Mouse (Mus musculus): ENCODE data around the gene Olfr791. TPM values are rescaled to one million over a fixed set of nuclear protein-coding genes. Genes with fewer than 3 reads are reported as not detected.

The Olfr791 gene
- not detected for total RNA-seq (2021)

GRCm38 (mm10) chr10:129521492-129521891 is at the start of gene Olfr791:
Gene Olfr791 (plus strand): TSS chr10:129521792.
- DNase-seq = no peak

DNA sequence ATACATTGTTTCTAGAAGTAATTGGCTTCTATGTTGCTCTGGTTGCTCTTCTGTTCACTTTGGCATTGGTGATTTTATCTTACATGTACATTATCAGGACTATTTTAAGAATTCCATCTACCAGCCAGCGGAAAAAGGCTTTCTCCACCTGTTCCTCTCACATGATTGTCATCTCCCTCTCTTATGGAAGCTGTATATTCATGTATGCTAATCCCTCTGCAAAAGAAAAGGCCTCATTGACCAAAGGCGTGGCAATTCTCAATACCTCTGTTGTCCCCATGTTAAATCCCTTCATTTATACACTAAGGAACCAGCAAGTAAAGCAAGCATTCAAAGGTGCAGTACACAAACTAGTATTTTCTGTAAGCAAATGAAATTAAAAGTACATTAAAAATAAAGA is 48.3 kb upstream of the Olfr791 start:
- DNase-seq = no peak

DNA sequence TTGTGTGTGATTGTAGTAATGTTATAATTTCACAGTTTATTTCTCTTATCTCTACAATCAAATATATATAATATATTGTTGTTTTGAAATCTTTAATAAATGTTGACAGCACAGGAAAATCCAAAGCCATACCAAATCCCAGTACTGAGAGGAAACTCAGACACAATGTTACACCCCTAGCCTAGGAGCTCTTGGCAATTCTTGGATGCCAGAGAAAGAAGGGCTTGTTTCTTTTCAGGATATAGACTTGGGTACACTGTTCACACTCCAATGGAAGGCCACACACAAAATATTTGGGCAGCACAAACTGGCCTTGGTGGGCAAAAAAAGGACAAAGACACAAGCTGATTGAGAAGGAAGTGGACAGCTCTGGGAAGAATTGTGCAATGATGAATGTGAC is 47.9 kb upstream of the Olfr791 start:
- DNase-seq = no peak

- no peak for DNase-seq
Observed at GRCm38 (mm10) chr10:129484452-129484851, 37.1 kb upstream of the Olfr791 start, which contains the start of gene Olfr789. Gene Olfr789 (plus strand): TSS chr10:129484752.

DNA sequence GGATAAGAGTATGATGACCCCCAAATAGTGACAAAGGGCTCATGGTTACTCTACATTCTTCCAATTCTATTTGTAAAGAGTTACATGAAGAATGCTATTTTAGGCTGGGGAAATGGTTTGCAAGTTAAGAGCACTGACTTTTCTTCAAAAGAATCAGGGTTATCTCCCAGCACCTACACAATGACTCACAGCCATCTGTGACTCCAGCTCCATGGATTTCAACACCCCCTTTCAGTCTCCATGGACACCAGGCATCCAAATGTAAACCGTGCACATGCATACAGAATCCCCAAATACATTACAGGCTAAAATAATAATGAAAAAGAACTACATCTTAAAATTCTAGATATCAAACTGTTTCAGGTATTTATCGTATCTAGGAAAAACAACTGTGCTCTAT is 31.5 kb upstream of the Olfr791 start:
- no peak for DNase-seq

DNA sequence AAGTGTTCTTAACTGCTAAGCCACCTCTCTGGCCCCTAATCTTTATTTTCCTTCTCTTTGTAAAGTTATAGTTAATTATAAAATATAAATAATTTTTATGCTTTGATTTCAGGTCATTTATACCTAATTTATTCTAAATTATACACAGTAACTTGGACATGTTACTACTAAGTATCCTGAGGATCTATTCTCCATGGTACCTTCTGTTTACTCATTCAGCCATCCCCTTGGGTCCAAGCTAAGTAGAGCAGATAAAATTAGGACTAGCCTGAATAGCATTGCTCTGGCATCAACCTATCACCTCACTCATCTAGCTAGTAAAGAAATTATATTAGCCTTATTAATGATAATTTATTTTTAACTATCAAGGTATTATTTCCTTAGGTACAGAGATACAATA is 23.4 kb upstream of the Olfr791 start, which contains the start of gene Olfr790:
TSS of gene Olfr790 (plus strand) at position 301 of the 400 bp plus-strand sequence.
- no peak for DNase-seq

DNA sequence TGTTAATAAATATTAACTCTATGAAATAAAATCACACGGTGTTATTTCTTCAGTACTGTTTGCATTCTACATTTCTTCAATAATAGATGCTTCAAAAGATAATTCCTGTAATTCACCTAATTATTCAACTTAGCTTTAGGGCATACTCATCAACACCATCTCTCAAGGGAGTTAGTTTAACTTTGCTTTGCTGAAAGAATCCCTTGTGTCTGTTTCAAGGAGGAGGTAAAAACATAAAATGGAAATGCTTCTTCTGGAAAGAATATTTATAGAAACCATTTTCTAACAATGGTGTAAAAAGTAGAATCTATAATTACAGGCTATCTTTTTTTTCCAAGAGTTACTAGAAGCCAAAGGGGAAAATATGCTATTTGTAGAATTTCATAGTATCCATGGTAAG is 17.3 kb downstream of the Olfr791 start, which contains the start of gene Olfr792:
TSS of gene Olfr792 (plus strand) at position 301 of the 400 bp plus-strand sequence.
- no peak for DNase-seq

DNA sequence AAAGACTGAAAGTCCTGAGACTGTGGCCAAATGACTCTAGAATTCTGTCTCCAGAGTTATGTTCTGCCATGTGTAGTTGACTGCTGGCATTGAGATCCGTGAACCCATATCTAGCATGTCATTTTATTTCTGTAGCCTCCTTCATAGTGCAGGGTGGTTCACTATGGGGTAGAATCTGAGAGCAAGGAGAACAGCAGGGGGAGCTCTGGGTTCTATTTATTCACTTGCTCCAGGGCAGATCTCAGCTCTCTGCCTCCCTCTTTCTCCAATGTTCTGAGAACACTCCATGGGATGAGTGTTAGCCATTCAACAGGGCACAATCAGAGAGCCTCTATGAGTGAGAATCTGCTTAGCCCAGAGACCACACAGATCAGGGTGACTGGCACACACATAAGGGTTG is 27.8 kb downstream of the Olfr791 start:
- DNase-seq = no peak

- DNase-seq = no peak
Observed at GRCm38 (mm10) chr10:129567355-129567754, 45.8 kb downstream of the Olfr791 start, which contains the start of gene Olfr794. Gene Olfr794 (plus strand): TSS chr10:129567655.

GRCm38 (mm10) chr10:129577066-129577465 is 55.5 kb downstream of the Olfr791 start:
- DNase-seq = no peak

Other genes with a start within 250 kb of the Olfr791 start
- not detected for gene Olfr780, start 203.7 kb upstream of the Olfr791 start, total RNA-seq (2021)
- gene Olfr781, start 192.9 kb upstream of the Olfr791 start, total RNA-seq (2021) = not detected
- gene Olfr782, start 172.9 kb upstream of the Olfr791 start, total RNA-seq (2021) = not detected
- not detected for gene Olfr784, start 137.7 kb upstream of the Olfr791 start, total RNA-seq (2021)
- not detected for gene Olfr785, start 116.4 kb upstream of the Olfr791 start, total RNA-seq (2021)
- gene Olfr786, start 94.5 kb upstream of the Olfr791 start, total RNA-seq (2021) = not detected
- not detected for gene Olfr787, start 59.9 kb upstream of the Olfr791 start, total RNA-seq (2021)
- gene Olfr788, start 50.8 kb upstream of the Olfr791 start, total RNA-seq (2021) = not detected
- gene Olfr789, start 37.0 kb upstream of the Olfr791 start, total RNA-seq (2021) = not detected
- not detected for gene Olfr790, start 23.3 kb upstream of the Olfr791 start, total RNA-seq (2021)
- not detected for gene Olfr792, start 17.4 kb downstream of the Olfr791 start, total RNA-seq (2021)
- not detected for gene Olfr794, start 45.9 kb downstream of the Olfr791 start, total RNA-seq (2021)
- not detected for gene Olfr796, start 90.8 kb downstream of the Olfr791 start, total RNA-seq (2021)
- gene Olfr798, start 106.1 kb downstream of the Olfr791 start, total RNA-seq (2021) = not detected
- gene Olfr799, start 115.7 kb downstream of the Olfr791 start, total RNA-seq (2021) = not detected
- not detected for gene Olfr800, start 135.9 kb downstream of the Olfr791 start, total RNA-seq (2021)
- gene Olfr801, start 152.1 kb downstream of the Olfr791 start, total RNA-seq (2021) = not detected
- not detected for gene Olfr802, start 166.4 kb downstream of the Olfr791 start, total RNA-seq (2021)
- not detected for gene Olfr803, start 172.5 kb downstream of the Olfr791 start, total RNA-seq (2021)
- gene Olfr804, start 181.4 kb downstream of the Olfr791 start, total RNA-seq (2021) = not detected
- gene Olfr805, start 207.6 kb downstream of the Olfr791 start, total RNA-seq (2021) = not detected
- gene Olfr806, start 220.1 kb downstream of the Olfr791 start, total RNA-seq (2021) = not detected
- gene Olfr807, start 236.0 kb downstream of the Olfr791 start, total RNA-seq (2021) = not detected
- not detected for gene Olfr808, start 243.7 kb downstream of the Olfr791 start, total RNA-seq (2021)

Measured in heart, postnatal 4 days (tissue).